Mouse (Mus musculus) gastrocnemius, adult 8-10 months (tissue): Measurements from ENCODE around the gene Il27. TPM values are rescaled to one million over a fixed set of nuclear protein-coding genes. Genes with fewer than 3 reads are reported as not detected.

Experiments used
- microRNA-seq: library from miRNA; unstranded; fragments of <30 nt; microRNA quantifications from one replicate; pipeline ENCODE4 v1.2.0, GENCODE M21; 2022
- total RNA-seq, 4 experiments: library from RNA; stranded (reverse); gene quantifications; 2 replicates each; pipeline ENCODE4 v1.2.4; 2022

Gene Il27
- total RNA-seq, 4 experiments from 2014 or later = not detected

Small RNA genes within 50 kb of the gene (microRNA-seq; reads per million reads assigned to microRNA genes)
- gene Mir7059 = not detected

Other genes starting within 250 kb of the Il27 start
- gene Lat, start 225.4 kb downstream of the Il27 start, total RNA-seq = under 1 TPM in 1 of 4 experiments, not detected in 3; 0.43 TPM
- 10 to 100 TPM; 22.7 to 23.9 (median 22.8) TPM for gene Spns1, start 217.5 kb downstream of the Il27 start, total RNA-seq
- gene Nfatc2ip, start 198.2 kb downstream of the Il27 start, total RNA-seq = 1 to 10 TPM; 2.1 to 4.3 (median 3.0) TPM
- not detected for gene Cd19, start 180.1 kb downstream of the Il27 start, total RNA-seq
- gene Rabep2, start 166.2 kb downstream of the Il27 start, total RNA-seq = 10 to 100 TPM; 10.5 to 19.2 (median 15.1) TPM
- gene Atp2a1, start 131.8 kb downstream of the Il27 start, total RNA-seq = over 10,000 TPM; 27,209 to 31,432 (median 30,252) TPM
- 10 to 100 TPM; 45.9 to 57.4 (median 49.0) TPM for gene Sh2b1, start 119.5 kb downstream of the Il27 start, total RNA-seq
- 100 to 1,000 TPM; 116 to 151 (median 137) TPM for gene Tufm, start 107.6 kb downstream of the Il27 start, total RNA-seq
- 10 to 100 TPM; 25.4 to 32.4 (median 29.9) TPM for gene Atxn2l, start 91.5 kb downstream of the Il27 start, total RNA-seq
- 100 to 1,000 TPM; 151 to 172 (median 160) TPM for gene Eif3c, start 28.5 kb downstream of the Il27 start, total RNA-seq
- gene Apobr, start 10.0 kb downstream of the Il27 start, total RNA-seq = under 1 TPM; 0.15 to 0.94 (median 0.29) TPM
- gene Cln3, start 9.1 kb downstream of the Il27 start, total RNA-seq = 10 to 100 TPM in 3 of 4 experiments, 1 to 10 TPM in 1; 9.0 to 14.7 (median 12.6) TPM
- gene Nupr1, start 35.9 kb upstream of the Il27 start, total RNA-seq = 1 to 10 TPM; 3.5 to 6.7 (median 4.7) TPM
- 10 to 100 TPM; 26.7 to 43.5 (median 34.7) TPM for gene Sgf29, start 54.4 kb upstream of the Il27 start, total RNA-seq
- 10 to 100 TPM in 2 of 4 experiments, 1 to 10 TPM in 2; 5.9 to 17.4 (median 10.6) TPM for gene Sult1a1, start 81.5 kb upstream of the Il27 start, total RNA-seq
- 10 to 100 TPM; 31.9 to 44.1 (median 39.4) TPM for gene Bola2, start 100.5 kb upstream of the Il27 start, total RNA-seq
- gene Slx1b, start 100.8 kb upstream of the Il27 start, total RNA-seq = 1 to 10 TPM; 2.3 to 2.8 (median 2.6) TPM
- gene Coro1a, start 112.8 kb upstream of the Il27 start, total RNA-seq = 1 to 10 TPM; 1.3 to 5.9 (median 3.1) TPM
- gene Mapk3, start 164.7 kb upstream of the Il27 start, total RNA-seq = 10 to 100 TPM; 16.2 to 20.6 (median 18.6) TPM
- under 1 TPM in 1 of 4 experiments, not detected in 3; 0.88 TPM for gene Gdpd3, start 171.4 kb upstream of the Il27 start, total RNA-seq
- 100 to 1,000 TPM in 1 of 4 experiments, 10 to 100 TPM in 3; 91.2 to 105 (median 95.6) TPM for gene Ypel3, start 182.0 kb upstream of the Il27 start, total RNA-seq
- gene Tbx6, start 186.5 kb upstream of the Il27 start, total RNA-seq = under 1 TPM; 0.17 to 0.48 (median 0.40) TPM
- 10 to 100 TPM; 23.1 to 26.0 (median 24.8) TPM for gene Ppp4c, start 197.6 kb upstream of the Il27 start, total RNA-seq
- gene Fam57b, start 202.7 kb upstream of the Il27 start, total RNA-seq = 10 to 100 TPM; 49.5 to 78.2 (median 66.4) TPM
- gene 4930451I11Rik, start 236.7 kb upstream of the Il27 start, total RNA-seq = not detected